Mouse (Mus musculus): ENCODE data around the gene Nags.

- TF ChIP-seq POLR2A (IDR thresholded peaks at IDR 0.05; ENCODE audit: low read depth, low read length) (no peak), CTCF (IDR thresholded peaks at IDR 0.05; ENCODE audit: extremely low read depth, insufficient read length, insufficient replicate concordance, low read depth, low read length) (no peak)
Measured at GRCm38 (mm10) chr11:102188980-102189379, 43.7 kb downstream of the Nags start.

All from small intestine, adult 2 months (tissue).